Mouse (Mus musculus): Measurements from ENCODE around the gene Ppp1r36. TPM values are rescaled to one million over a fixed set of nuclear protein-coding genes. Genes with fewer than 3 reads are reported as not detected.

Gene Ppp1r36
- polyA plus RNA-seq, 1 experiment from 2014 or later: 3.9 TPM

DNA sequence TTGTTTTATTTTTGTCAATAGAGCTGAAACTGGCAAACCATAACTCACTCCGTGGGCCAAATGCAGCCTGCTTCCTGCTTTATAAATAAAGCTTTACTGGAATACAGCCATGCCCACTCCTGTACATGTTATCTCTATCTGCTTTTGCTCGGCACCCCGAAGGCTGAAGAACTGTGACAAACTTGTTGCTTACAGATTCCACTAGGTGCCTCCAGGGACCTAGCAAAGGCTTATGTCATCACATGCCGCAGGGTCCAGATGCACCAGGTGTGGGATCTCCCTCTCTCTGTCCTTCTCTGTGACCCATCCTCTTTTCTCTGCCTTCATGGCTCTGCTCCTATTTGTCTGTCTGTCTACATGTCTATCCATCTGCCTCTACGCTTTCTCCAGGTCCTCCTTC lies 61.8 kb downstream of the Ppp1r36 start:
- no peak overlapping the region for H3K4me3 ChIP-seq
- peak overlapping the region; percentile 30 for H3K4me2 ChIP-seq
- H3K36me3 ChIP-seq: no peaks in the 10 kb centered on the region
- H3K27me3 ChIP-seq: no peaks in the 10 kb centered on the region
- 73% methylated on average over 5 of the region's 5 CpGs for WGBS
- no peak for ATAC-seq (ENCODE audit: insufficient number of reproducible peaks, insufficient read depth, low FRiP score, low TSS enrichment, low read depth)
- peaks cover 7% of the 10 kb centered on the region; the same call in 1 of the 2 replicates for H3K4me1 ChIP-seq
- H3K9ac ChIP-seq: no peak overlapping the region
- no peaks in the 10 kb centered on the region for H3K9me3 ChIP-seq
- H3K27ac ChIP-seq: no peak overlapping the region

DNA sequence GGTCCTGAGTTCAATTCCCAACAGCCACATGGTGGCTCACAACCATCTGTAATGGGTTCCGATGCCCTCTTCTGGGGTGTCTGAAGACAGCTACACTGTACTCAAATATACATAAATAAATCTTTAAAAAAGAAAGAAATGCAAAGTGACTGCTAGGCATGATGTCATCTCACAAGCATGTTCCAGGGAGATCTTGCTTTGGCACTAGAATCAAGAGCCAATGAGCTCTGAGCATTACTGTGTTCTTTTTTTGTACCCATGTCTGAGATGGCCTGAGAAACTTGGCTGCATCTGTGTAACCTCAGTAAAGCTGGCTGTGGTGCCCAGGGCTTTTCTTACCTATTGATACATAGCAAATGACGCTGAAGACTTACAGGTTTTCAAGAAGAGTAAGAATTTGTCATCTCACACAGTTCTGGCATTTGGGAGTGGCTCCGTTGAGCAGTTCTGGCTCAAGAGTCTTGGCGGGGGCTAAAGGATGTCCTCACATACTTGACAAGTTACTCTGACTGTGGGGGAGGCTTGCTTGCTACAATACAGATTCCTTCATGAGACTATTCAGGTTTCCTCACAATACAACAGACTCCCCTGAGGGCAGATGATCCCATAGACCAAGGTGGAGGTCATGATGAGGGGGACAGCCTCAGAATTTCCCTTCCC lies 62.6 kb downstream of the Ppp1r36 start:
- no peak overlapping the region for H3K27ac ChIP-seq
- WGBS: 79% methylated on average over 4 of the region's 4 CpGs

DNA sequence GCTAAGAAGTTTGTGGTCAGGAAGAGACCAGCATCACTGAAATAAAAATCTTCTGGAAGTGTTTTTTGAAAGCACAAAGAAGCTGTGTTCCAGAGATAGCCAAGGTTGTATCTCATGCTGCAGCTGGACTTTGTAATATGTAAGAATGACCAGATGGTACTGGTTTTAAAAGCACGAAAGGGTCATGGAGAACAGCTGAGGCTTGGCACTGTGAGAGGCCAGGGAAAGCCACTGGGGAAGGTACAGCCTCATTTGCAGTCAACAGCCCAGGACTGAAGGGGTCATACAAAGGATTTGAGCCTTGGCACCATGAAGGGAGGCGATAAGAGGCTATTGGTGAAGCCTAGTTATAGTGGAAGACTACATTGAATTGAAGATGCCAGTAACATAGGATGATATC lies 65.1 kb downstream of the Ppp1r36 start:
- Histone ChIP-seq H3K9me3 (no peaks in the 10 kb centered on the region), H3K36me3 (no peaks in the 10 kb centered on the region), H3K4me1 (peaks cover 19% of the 10 kb centered on the region), H3K27ac (no peak overlapping the region), H3K27me3 (no peaks in the 10 kb centered on the region), H3K9ac (no peak overlapping the region), H3K4me2 (no peak overlapping the region), H3K4me3 (no peak overlapping the region)
- ATAC-seq (ENCODE audit: insufficient number of reproducible peaks, insufficient read depth, low FRiP score, low TSS enrichment, low read depth): no peak
- 74% methylated on average over 2 of the region's 2 CpGs for WGBS

More for the DNA sequence above, 62.6 kb downstream of the Ppp1r36 start:
- Histone ChIP-seq H3K9me3 (no peaks in the 10 kb centered on the region), H3K9ac (no peak overlapping the region), H3K36me3 (no peaks in the 10 kb centered on the region), H3K4me1 (peaks cover 9% of the 10 kb centered on the region), H3K4me2 (no peak overlapping the region), H3K4me3 (no peak overlapping the region), H3K27me3 (no peaks in the 10 kb centered on the region)
- no peak for ATAC-seq (ENCODE audit: insufficient number of reproducible peaks, insufficient read depth, low FRiP score, low TSS enrichment, low read depth)

DNA sequence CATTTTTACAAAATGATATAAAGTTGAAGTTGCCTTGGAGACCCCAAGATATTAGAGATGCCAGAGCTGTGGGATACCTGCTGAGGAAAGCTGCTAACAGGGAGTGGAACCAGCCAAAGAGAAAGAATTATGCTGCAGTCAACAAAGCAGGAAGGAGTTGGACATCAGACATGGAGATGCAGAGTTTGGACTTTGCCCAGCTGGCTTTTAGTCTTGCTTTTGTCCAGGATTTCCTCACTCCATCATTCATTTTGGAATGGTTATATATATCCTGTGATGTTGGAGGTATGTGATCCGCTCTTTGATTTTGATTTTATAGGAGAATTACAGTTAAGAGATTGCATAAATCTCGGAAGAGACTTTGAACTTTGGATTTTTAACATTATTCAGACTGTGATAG lies 65.6 kb downstream of the Ppp1r36 start:
- H3K27ac ChIP-seq: no peak overlapping the region
- H3K4me1 ChIP-seq: peaks cover 18% of the 10 kb centered on the region
- WGBS: 93% methylated on average over 2 of the region's 2 CpGs
- H3K4me3 ChIP-seq: no peak overlapping the region
- no peaks in the 10 kb centered on the region for H3K36me3 ChIP-seq
- H3K9me3 ChIP-seq: no peaks in the 10 kb centered on the region
- no peak overlapping the region for H3K4me2 ChIP-seq
- H3K27me3 ChIP-seq: no peaks in the 10 kb centered on the region
- no peak overlapping the region for H3K9ac ChIP-seq
- ATAC-seq (ENCODE audit: insufficient number of reproducible peaks, insufficient read depth, low FRiP score, low TSS enrichment, low read depth): no peak

DNA sequence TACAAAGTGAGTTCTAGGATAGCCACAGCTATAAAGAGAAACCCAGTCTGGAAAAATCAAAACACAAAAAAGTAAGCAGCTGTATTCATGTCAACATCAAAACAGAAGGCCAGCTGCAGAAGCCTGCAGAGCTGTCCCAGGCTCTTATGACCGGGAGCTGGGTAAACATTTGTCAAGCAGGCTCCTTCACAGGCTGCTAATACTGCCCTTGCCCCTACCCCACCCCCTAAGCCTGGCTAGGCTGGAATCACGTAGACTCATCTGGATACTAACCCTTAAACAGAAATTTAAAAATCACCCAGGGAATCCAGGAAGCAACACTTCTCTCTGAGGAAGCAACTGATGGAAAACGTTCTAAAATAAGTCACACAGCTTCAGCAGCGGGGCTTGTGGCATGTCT lies 67.5 kb downstream of the Ppp1r36 start:
- no peak for ATAC-seq (ENCODE audit: insufficient number of reproducible peaks, insufficient read depth, low FRiP score, low TSS enrichment, low read depth)
- no peaks in the 10 kb centered on the region for H3K36me3 ChIP-seq
- H3K27ac ChIP-seq: no peak overlapping the region; the same call in 1 of the 2 replicates
- no peaks in the 10 kb centered on the region for H3K27me3 ChIP-seq
- H3K9ac ChIP-seq: no peak overlapping the region
- WGBS: 42% methylated on average over 4 of the region's 4 CpGs
- no peaks in the 10 kb centered on the region for H3K9me3 ChIP-seq
- peaks cover 12% of the 10 kb centered on the region for H3K4me1 ChIP-seq
- no peak overlapping the region for H3K4me2 ChIP-seq
- no peak overlapping the region for H3K4me3 ChIP-seq

DNA sequence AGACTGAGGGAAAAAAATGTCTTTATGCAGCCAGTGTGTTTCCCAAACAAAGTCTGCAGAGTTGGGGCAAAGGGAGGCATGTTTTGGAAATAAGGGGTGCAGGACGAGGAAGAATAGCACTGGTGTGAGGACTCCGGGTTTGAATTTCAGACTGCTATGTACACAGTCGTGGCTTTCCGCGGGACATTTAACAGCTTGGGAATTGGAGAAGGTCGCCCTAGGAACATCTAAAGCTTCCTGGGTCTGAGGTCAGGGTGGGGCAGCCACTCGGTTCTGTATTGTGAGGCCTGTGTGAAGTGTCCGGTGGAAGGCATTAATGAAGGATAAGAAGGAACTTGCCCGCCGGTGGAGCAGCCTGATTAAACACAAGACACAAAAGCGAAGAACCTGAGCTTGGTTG lies 68.0 kb downstream of the Ppp1r36 start:
- no peak overlapping the region for H3K4me2 ChIP-seq
- no peak overlapping the region for H3K9ac ChIP-seq
- peaks cover 12% of the 10 kb centered on the region for H3K4me1 ChIP-seq
- no peak overlapping the region for H3K4me3 ChIP-seq
- ATAC-seq (ENCODE audit: insufficient number of reproducible peaks, insufficient read depth, low FRiP score, low TSS enrichment, low read depth): no peak
- no peaks in the 10 kb centered on the region for H3K27me3 ChIP-seq
- WGBS: 43% methylated on average over 11 of the region's 11 CpGs
- no peaks in the 10 kb centered on the region for H3K9me3 ChIP-seq
- no peak overlapping the region for H3K27ac ChIP-seq
- H3K36me3 ChIP-seq: no peaks in the 10 kb centered on the region

DNA sequence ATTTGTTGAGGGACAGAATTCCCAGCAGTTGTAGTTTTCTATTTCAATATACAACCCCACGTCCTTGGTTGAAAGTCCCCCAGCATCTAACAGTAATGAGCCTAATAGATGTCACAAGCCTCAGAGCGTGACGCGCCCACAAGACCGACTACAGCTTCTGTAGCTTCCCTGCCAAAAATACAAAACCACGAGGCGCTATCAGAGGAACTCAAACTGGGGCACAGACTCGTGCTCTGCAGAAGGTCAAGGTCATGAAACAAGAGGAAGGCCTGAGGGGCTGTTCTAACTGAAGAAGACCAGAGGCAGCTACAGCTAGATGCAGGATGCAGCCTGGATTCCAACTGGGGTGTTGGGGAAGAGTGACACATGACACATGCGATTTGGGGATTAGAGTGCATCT lies 69.6 kb downstream of the Ppp1r36 start:
- no peak for ATAC-seq (ENCODE audit: insufficient number of reproducible peaks, insufficient read depth, low FRiP score, low TSS enrichment, low read depth)
- no peak overlapping the region for H3K27ac ChIP-seq
- no peaks in the 10 kb centered on the region for H3K36me3 ChIP-seq
- peaks cover 12% of the 10 kb centered on the region for H3K4me1 ChIP-seq
- no peaks in the 10 kb centered on the region for H3K27me3 ChIP-seq
- WGBS: 65% methylated on average over 9 of the region's 9 CpGs
- no peak overlapping the region for H3K9ac ChIP-seq
- H3K9me3 ChIP-seq: no peaks in the 10 kb centered on the region
- no peak overlapping the region for H3K4me2 ChIP-seq
- H3K4me3 ChIP-seq: no peak overlapping the region

Other genes with a start within 250 kb of the Ppp1r36 start
- 0.21 and 0.31 TPM in 2 replicates for gene Esr2, start 240.3 kb upstream of the Ppp1r36 start, polyA plus RNA-seq (2015; fragmentation: Nextera tagmentation; extraction: Ambion mirVana)
- 0.12 TPM in 1 of 2 replicates, not detected in the other for gene Tex21, start 170.8 kb upstream of the Ppp1r36 start, polyA plus RNA-seq (2015; fragmentation: Nextera tagmentation; extraction: Ambion mirVana)
- 73.9 and 76.8 TPM in 2 replicates for gene Mthfd1, start 162.2 kb upstream of the Ppp1r36 start, polyA plus RNA-seq (2015; fragmentation: Nextera tagmentation; extraction: Ambion mirVana)
- gene Akap5, start 92.6 kb upstream of the Ppp1r36 start, polyA plus RNA-seq (2015; fragmentation: Nextera tagmentation; extraction: Ambion mirVana): 1.1 and 1.5 TPM in 2 replicates
- gene Zbtb25, start 47.9 kb upstream of the Ppp1r36 start, polyA plus RNA-seq (2015; fragmentation: Nextera tagmentation; extraction: Ambion mirVana): 20.1 and 22.3 TPM in 2 replicates
- gene Zbtb1, start 47.3 kb upstream of the Ppp1r36 start, polyA plus RNA-seq (2015; fragmentation: Nextera tagmentation; extraction: Ambion mirVana): 11.3 and 11.6 TPM in 2 replicates
- 5.8 and 8.9 TPM in 2 replicates for gene Hspa2, start 13.4 kb upstream of the Ppp1r36 start, polyA plus RNA-seq (2015; fragmentation: Nextera tagmentation; extraction: Ambion mirVana)
- gene Plekhg3, start 113.4 kb downstream of the Ppp1r36 start, polyA plus RNA-seq (2015; fragmentation: Nextera tagmentation; extraction: Ambion mirVana): 5.7 and 6.5 TPM in 2 replicates